Mouse (Mus musculus) gastrocnemius, adult 2 months (tissue): ENCODE measurements around the gene Ovol2. TPM values are rescaled to one million over a fixed set of nuclear protein-coding genes. Genes with fewer than 3 reads are reported as not detected.
A peak's percentile ranks its signal among the peaks of the same experiment; 100 is the strongest.

Source experiments
- DNase-seq: peaks from one replicate; pipeline ENCODE4 v3.0.0; 2022
- H3K27ac ChIP-seq: fragments of 200-600 bp; 2 replicates; pipeline ENCODE4 v1.8.1; 2022; ENCODE audit warnings: mild to moderate bottlenecking
- H3K4me3 ChIP-seq: fragments of 200-600 bp; 2 replicates; pipeline ENCODE4 v1.8.1; 2022; ENCODE audit warnings: mild to moderate bottlenecking, moderate library complexity
- CTCF ChIP-seq: fragments of 200-600 bp; IDR thresholded peaks from 2 replicates; pipeline ENCODE4 v1.8.1; 2022; ENCODE audit warnings: antibody characterized with exemption, mild to moderate bottlenecking, moderate library complexity
- intact Hi-C: fragments of 180-260 bp; cut with DNase I; formaldehyde crosslinking; loops from one replicate; pipeline ENCODE4 v1.15.1; 2025
- total RNA-seq, 2 experiments: library from RNA; stranded (reverse); gene quantifications; 2 replicates each; pipeline ENCODE4 v1.2.3; 2021

Ovol2 gene
- total RNA-seq, 2 experiments from 2014 or later, result not detected

- peak; percentile 94 for DNase-seq
- intact Hi-C loops, result loop anchor here (5.0 kb wide), 1 partner anchor 268 kb away; no protein-coding TSS in a partner anchor
- H3K4me3 ChIP-seq, result peak within 1 kb of the TSS; percentile 82
- H3K27ac ChIP-seq, result peak within 1 kb of the TSS; percentile 96
- no peak for TF ChIP-seq CTCF
Measured at GRCm38 (mm10) chr2:144270507-144271420, 61.2 kb downstream of the Ovol2 start, which contains the start of the genes Mgme1 and Snx5. Mgme1 (plus strand) TSS chr2:144270663. Snx5 (minus strand) TSS chr2:144270906.

GRCm38 (mm10) chr2:144269679-144270475, 62.1 kb downstream of the Ovol2 start:
- TF ChIP-seq CTCF, result no peak
- intact Hi-C loops, result loop anchor here (5.0 kb wide), 2 partner anchors 97 to 268 kb away; partner anchors contain the start of genes Kat14 and Pet117
- peak overlapping the region; percentile 82 for H3K4me3 ChIP-seq

GRCm38 (mm10) chr2:144269306-144269650, 62.7 kb downstream of the Ovol2 start:
- no peak for TF ChIP-seq CTCF
- peak overlapping the region; percentile 96 for H3K27ac ChIP-seq

More at GRCm38 (mm10) chr2:144269679-144270475, 62.1 kb downstream of the Ovol2 start:
- no peak for DNase-seq
- peak overlapping the region; percentile 96 for H3K27ac ChIP-seq

GRCm38 (mm10) chr2:144268446-144269305, 63.3 kb downstream of the Ovol2 start:
- H3K27ac ChIP-seq, result peak overlapping the region; percentile 96
- H3K4me3 ChIP-seq, result peak overlapping the region; percentile 82
- no peak for DNase-seq
- no peak for TF ChIP-seq CTCF
- intact Hi-C loops, result loop anchor here (5.0 kb wide), 1 partner anchor 99 kb away; the partner anchor contains the start of genes Kat14 and Pet117

More at GRCm38 (mm10) chr2:144269306-144269650, 62.7 kb downstream of the Ovol2 start:
- intact Hi-C loops, result loop anchor here (5.0 kb wide), 1 partner anchor 98 kb away; the partner anchor contains the start of genes Kat14 and Pet117
- no peak for DNase-seq
- peak overlapping the region; percentile 82 for H3K4me3 ChIP-seq

GRCm38 (mm10) chr2:144267731-144268015, 64.3 kb downstream of the Ovol2 start:
- intact Hi-C loops, result loop anchor here (5.0 kb wide), 1 partner anchor 100 kb away; the partner anchor contains the start of genes Kat14 and Pet117
- TF ChIP-seq CTCF, result no peak
- H3K27ac ChIP-seq, result peak overlapping the region; percentile 96
- no peak for DNase-seq
- peak overlapping the region; percentile 82 for H3K4me3 ChIP-seq

- Histone ChIP-seq H3K4me3 (peak overlapping the region; percentile 82), H3K27ac (peak overlapping the region; percentile 96)
- no peak for TF ChIP-seq CTCF
Measured at GRCm38 (mm10) chr2:144267004-144267730, 64.8 kb downstream of the Ovol2 start.

GRCm38 (mm10) chr2:144265916-144266683, 65.8 kb downstream of the Ovol2 start:
- Histone ChIP-seq H3K4me3 (no peak overlapping the region; the same call in 1 of the 2 replicates), H3K27ac (peak overlapping the region; percentile 96)
- TF ChIP-seq CTCF, result no peak
- DNase-seq, result peak; percentile 28
- intact Hi-C loops, result loop anchor here (5.0 kb wide), 1 partner anchor 101 kb away; the partner anchor contains the start of genes Kat14 and Pet117

More at GRCm38 (mm10) chr2:144267004-144267730, 64.8 kb downstream of the Ovol2 start:
- intact Hi-C loops, result loop anchor here (5.0 kb wide), 1 partner anchor 100 kb away; the partner anchor contains the start of genes Kat14 and Pet117
- DNase-seq, result no peak

- no peak for DNase-seq
- peak overlapping the region; percentile 96 for H3K27ac ChIP-seq
- H3K4me3 ChIP-seq, result no peak overlapping the region
- intact Hi-C loops, result loop anchor here (5.0 kb wide), 1 partner anchor 102 kb away; the partner anchor contains the start of genes Kat14 and Pet117
- no peak for TF ChIP-seq CTCF
Measured at GRCm38 (mm10) chr2:144265120-144265488, 66.8 kb downstream of the Ovol2 start.

GRCm38 (mm10) chr2:144264398-144265119, 67.4 kb downstream of the Ovol2 start:
- Histone ChIP-seq H3K27ac (peak overlapping the region; percentile 96), H3K4me3 (no peak overlapping the region)
- TF ChIP-seq CTCF, result no peak
- intact Hi-C loops, result loop anchor here (5.0 kb wide), 1 partner anchor 103 kb away; the partner anchor contains the start of genes Kat14 and Pet117
- DNase-seq, result no peak
